Mouse (Mus musculus) bone marrow macrophage, adult 2 months (primary cell): ENCODE results near the gene Agps.

Source experiments
- CTCF ChIP-seq: IDR thresholded peaks from 2 replicates; pipeline ENCODE4 v1.5.1; 2012; ENCODE audit warnings: low read depth, mild to moderate bottlenecking, low read length, moderate library complexity
- POLR2A ChIP-seq: IDR thresholded peaks from 2 replicates; pipeline ENCODE4 v1.6.1; 2012; ENCODE audit warnings: mild to moderate bottlenecking, low read depth, low read length, borderline replicate concordance

- TF ChIP-seq POLR2A (no peak), CTCF (no peak)
These were observed 106.4 kb downstream of the Agps start, which contains the start of gene Ttc30b for GRCm38 (mm10) chr2:75938117-75939063.
